Mouse (Mus musculus) neural tube, embryonic 11.5 days (tissue): ENCODE results near the gene Nob1. TPM values are rescaled to one million over a fixed set of nuclear protein-coding genes. Genes with fewer than 3 reads are reported as not detected.

ENCODE experiments used
- ATAC-seq: fragments of 200-750 bp; cut with Nextera tagmentation; 2 replicates; pipeline ENCODE4 v1.8.0; 2017; ENCODE audit warnings: moderate number of reproducible peaks, mild to moderate bottlenecking, moderate TSS enrichment, moderate library complexity; ENCODE audit not compliant: insufficient read depth, low FRiP score, low TSS enrichment
- DNase-seq: peaks from one replicate; pipeline ENCODE4 v3.0.0-alpha.2; 2015; ENCODE audit warnings: low spot score
- H3K27ac ChIP-seq: fragments of 300-500 bp; sonication (generic); 2 replicates; pipeline ENCODE4 v1.5.1; 2014; ENCODE audit warnings: low read depth, mild to moderate bottlenecking, low read length
- H3K27me3 ChIP-seq: fragments of 300-500 bp; sonication (generic); 2 replicates; pipeline ENCODE4 v1.6.1; 2014; ENCODE audit warnings: mild to moderate bottlenecking, low read length, mixed read lengths; ENCODE audit not compliant: control insufficient read depth, insufficient read depth
- H3K36me3 ChIP-seq: fragments of 300-500 bp; sonication (generic); 2 replicates; pipeline ENCODE4 v1.6.1; 2014; ENCODE audit warnings: mild to moderate bottlenecking, low read length, moderate library complexity, mixed read lengths; ENCODE audit not compliant: control insufficient read depth, insufficient read depth
- H3K4me1 ChIP-seq: fragments of 300-500 bp; sonication (generic); 2 replicates; pipeline ENCODE4 v1.6.1; 2014; ENCODE audit warnings: low read length, mixed read lengths; ENCODE audit not compliant: control insufficient read depth, insufficient read depth
- H3K4me2 ChIP-seq: fragments of 300-500 bp; sonication (generic); 2 replicates; pipeline ENCODE4 v1.6.1; 2014; ENCODE audit warnings: low read depth, mild to moderate bottlenecking, moderate library complexity
- H3K4me3 ChIP-seq: fragments of 300-500 bp; sonication (generic); 2 replicates; pipeline ENCODE4 v1.5.1; 2014; ENCODE audit warnings: low read depth, low read length
- H3K9ac ChIP-seq: fragments of 300-500 bp; sonication (generic); 2 replicates; pipeline ENCODE4 v1.6.1; 2014; ENCODE audit warnings: mild to moderate bottlenecking, low read length
- H3K9me3 ChIP-seq: fragments of 300-500 bp; sonication (generic); 2 replicates; pipeline ENCODE4 v1.6.1; 2016; ENCODE audit warnings: low read length; ENCODE audit not compliant: control insufficient read depth
- WGBS: fragments of 180-500 bp; shearing (Covaris S2); extraction: QIAGEN DNeasy Blood & Tissue Kit; methylation state at CpG from one replicate; pipeline ENCODE4 v1.1.7; 2014; 5-methylcytosine and 5-hydroxymethylcytosine counted together
- polyA plus RNA-seq: library from polyadenylated mRNA; unstranded; fragments of >200 nt; fragmentation: Nextera tagmentation; extraction: Ambion mirVana; gene quantifications from 2 replicates; pipeline ENCODE4 v1.2.1, GENCODE M21; 2014

The Nob1 gene
- polyA plus RNA-seq, 1 experiment from 2014 or later: 70.3 TPM

DNA sequence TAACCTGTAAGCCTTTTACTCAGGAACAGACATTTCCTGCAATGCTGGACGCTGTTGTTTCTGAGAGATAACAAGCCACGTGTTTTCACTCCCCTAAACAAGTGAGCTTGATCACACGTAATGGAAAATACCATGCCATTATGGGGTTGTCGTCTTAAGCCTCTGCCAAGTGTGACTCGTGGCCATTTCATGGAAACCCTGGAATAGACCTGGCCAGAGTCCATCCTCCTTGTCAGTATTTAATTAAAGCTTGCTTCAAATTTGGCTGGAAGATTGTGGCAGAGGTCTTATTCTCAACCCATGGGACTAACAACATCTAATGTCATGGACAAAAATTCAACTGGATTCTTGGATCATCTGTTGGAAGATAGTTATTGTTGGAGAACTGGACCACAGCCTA is 38.7 kb downstream of the Nob1 start:
- Histone ChIP-seq H3K27me3 (no peaks in the 10 kb centered on the region), H3K4me3 (no peak overlapping the region), H3K9me3 (no peaks in the 10 kb centered on the region), H3K27ac (no peak overlapping the region), H3K4me1 (no peaks in the 10 kb centered on the region), H3K36me3 (no peaks in the 10 kb centered on the region), H3K9ac (no peak overlapping the region), H3K4me2 (no peak overlapping the region)
- ATAC-seq (no peak), DNase-seq (no peak)
- 67% methylated on average over 5 of the region's 5 CpGs for WGBS

DNA sequence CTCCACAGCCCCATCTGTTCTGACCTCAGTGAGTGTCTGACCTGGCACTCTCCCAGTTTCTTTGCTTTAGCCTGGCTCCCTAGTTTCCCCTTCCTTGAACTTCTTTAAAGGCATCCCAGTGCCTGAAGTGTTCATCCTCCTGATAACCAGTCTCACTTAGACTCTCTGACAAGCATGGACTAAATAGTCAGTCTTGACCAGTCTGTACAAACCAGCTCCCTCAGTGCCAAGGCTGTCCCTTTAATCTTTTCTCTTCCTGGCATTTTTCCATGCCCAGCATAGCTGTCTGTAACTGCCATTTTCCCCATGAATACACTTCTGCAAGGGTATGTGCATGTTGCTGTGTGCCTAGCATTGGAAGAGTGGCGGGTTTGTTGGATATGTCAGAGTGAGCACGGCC is 39.8 kb downstream of the Nob1 start:
- no peaks in the 10 kb centered on the region for H3K36me3 ChIP-seq
- H3K9me3 ChIP-seq: no peaks in the 10 kb centered on the region
- DNase-seq: no peak
- no peaks in the 10 kb centered on the region for H3K4me1 ChIP-seq
- H3K27me3 ChIP-seq: no peaks in the 10 kb centered on the region
- WGBS: 87% methylated on average over 2 of the region's 2 CpGs
- H3K4me3 ChIP-seq: no peak overlapping the region
- no peak overlapping the region for H3K27ac ChIP-seq
- H3K9ac ChIP-seq: no peak overlapping the region
- no peak for ATAC-seq
- H3K4me2 ChIP-seq: no peak overlapping the region

DNA sequence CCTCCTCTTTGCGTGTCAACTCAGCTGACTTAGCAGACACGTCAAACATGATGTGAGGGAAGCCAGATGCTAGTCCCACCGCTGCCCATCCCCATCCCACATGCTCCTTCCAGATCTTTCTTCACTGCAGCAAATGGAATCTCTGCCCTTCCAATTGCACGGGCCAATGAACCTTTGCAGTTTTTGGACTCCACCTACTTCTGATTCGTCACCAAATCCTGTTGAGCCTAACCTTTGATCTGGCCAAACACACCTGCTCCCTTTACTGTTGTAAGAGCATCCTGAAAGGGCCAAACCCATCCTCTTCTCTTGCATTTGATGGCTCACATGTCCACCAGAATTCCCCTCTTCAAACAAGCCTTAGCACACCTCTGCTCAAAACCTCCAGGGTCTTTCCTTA is 40.2 kb downstream of the Nob1 start:
- Histone ChIP-seq H3K27ac (no peak overlapping the region), H3K36me3 (no peaks in the 10 kb centered on the region), H3K9me3 (no peaks in the 10 kb centered on the region), H3K4me3 (no peak overlapping the region), H3K4me1 (no peaks in the 10 kb centered on the region), H3K27me3 (no peaks in the 10 kb centered on the region), H3K9ac (no peak overlapping the region), H3K4me2 (no peak overlapping the region)
- DNase-seq: no peak
- WGBS: 71% methylated on average over 5 of the region's 5 CpGs
- no peak for ATAC-seq

DNA sequence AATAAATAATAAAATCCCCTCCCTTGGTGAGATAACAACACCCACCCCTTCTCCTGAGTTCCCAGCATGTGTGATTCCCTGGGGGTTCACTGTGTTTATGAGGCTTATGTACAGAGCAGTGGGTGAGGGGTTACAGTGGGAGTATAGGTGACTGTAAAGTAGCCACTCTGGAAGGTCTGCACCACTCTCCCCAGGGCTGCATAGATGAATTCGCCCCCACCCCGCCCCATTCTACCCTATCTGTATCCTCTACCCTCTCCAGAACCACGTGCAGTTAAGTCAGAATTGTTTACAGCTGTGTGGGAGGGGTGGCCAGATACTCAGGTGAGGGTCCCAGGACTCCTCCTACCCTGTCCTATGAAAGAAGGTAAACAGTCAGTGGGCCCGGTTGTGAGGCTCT is 42.0 kb downstream of the Nob1 start:
- no peak overlapping the region for H3K4me2 ChIP-seq
- WGBS: 76% methylated on average over 4 of the region's 4 CpGs
- no peak for DNase-seq
- no peaks in the 10 kb centered on the region for H3K27me3 ChIP-seq
- no peaks in the 10 kb centered on the region for H3K36me3 ChIP-seq
- no peaks in the 10 kb centered on the region for H3K9me3 ChIP-seq
- no peak overlapping the region for H3K4me3 ChIP-seq
- H3K9ac ChIP-seq: no peak overlapping the region
- ATAC-seq: no peak
- no peaks in the 10 kb centered on the region for H3K4me1 ChIP-seq
- H3K27ac ChIP-seq: no peak overlapping the region

DNA sequence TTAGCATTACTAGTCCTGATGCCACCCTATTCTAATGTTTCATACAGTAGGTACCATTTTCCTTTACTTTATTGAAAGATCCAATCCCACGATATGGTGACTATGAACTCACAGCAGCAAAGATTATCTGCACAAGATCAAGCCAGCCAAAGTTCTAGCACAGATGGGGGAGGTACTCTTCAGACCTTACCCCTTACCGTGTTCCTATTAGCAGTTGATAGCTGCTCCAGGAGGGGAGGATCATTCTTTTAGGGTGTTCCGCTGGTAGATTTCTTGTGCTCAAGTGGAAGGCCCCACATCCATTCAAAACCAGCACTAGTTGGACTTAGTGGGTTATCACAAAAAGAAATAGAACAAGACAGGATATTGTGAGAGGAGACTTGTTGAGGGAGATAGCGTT is 43.2 kb downstream of the Nob1 start:
- Histone ChIP-seq H3K4me2 (no peak overlapping the region), H3K27ac (no peak overlapping the region), H3K4me1 (no peaks in the 10 kb centered on the region), H3K27me3 (no peaks in the 10 kb centered on the region), H3K9me3 (no peaks in the 10 kb centered on the region), H3K36me3 (no peaks in the 10 kb centered on the region), H3K9ac (no peak overlapping the region), H3K4me3 (no peak overlapping the region)
- no peak for ATAC-seq
- 93% methylated on average over 4 of the region's 4 CpGs for WGBS
- no peak for DNase-seq

DNA sequence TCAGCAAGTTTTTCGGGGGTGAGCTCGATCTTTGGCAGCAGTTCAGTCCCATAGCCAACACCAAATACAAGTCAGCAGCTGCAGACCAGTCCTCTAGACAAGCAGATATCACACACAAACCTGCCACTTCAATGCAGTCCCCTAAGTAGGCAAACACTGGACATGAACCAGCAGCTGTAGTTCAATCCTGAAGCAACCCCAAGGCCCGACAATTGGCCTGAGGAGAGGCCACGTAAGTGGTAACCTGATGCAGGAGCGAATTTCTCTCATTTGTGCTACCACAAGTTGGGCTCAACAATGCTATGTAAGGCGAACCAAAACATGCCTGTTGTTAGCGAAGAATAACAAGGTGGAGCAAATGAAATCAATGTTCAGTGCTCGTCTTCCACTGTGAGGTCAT is 44.1 kb downstream of the Nob1 start:
- Histone ChIP-seq H3K9me3 (no peaks in the 10 kb centered on the region), H3K27ac (no peak overlapping the region), H3K27me3 (no peaks in the 10 kb centered on the region), H3K4me3 (no peak overlapping the region), H3K4me2 (no peak overlapping the region), H3K36me3 (no peaks in the 10 kb centered on the region), H3K4me1 (no peaks in the 10 kb centered on the region), H3K9ac (no peak overlapping the region)
- WGBS: 94% methylated on average over 8 of the region's 8 CpGs
- DNase-seq (no peak), ATAC-seq (no peak)

DNA sequence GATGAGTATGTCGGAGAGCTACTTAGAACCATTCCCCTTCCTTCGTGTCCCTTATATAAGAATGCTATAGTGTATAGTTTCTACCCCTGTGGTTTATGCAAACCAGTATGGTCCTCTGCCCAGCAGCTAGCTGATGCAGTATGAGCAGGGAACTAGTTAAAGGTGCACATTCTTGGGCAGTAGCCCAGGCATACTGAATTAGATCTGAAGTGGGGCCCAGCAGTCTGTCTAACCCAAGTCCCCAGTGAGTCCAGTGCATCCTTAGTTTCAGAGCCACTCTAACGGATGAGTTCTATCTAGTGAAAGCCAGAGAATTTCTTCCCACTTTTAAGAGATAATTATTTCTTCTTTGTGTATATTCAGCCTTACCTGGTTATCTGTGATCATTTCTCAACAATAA is 47.5 kb downstream of the Nob1 start:
- Histone ChIP-seq H3K36me3 (no peaks in the 10 kb centered on the region), H3K4me2 (no peak overlapping the region), H3K4me1 (no peaks in the 10 kb centered on the region), H3K9me3 (no peaks in the 10 kb centered on the region), H3K27ac (no peak overlapping the region), H3K9ac (no peak overlapping the region), H3K4me3 (no peak overlapping the region), H3K27me3 (no peaks in the 10 kb centered on the region)
- DNase-seq (no peak), ATAC-seq (no peak)
- 93% methylated on average over 3 of the region's 3 CpGs for WGBS

DNA sequence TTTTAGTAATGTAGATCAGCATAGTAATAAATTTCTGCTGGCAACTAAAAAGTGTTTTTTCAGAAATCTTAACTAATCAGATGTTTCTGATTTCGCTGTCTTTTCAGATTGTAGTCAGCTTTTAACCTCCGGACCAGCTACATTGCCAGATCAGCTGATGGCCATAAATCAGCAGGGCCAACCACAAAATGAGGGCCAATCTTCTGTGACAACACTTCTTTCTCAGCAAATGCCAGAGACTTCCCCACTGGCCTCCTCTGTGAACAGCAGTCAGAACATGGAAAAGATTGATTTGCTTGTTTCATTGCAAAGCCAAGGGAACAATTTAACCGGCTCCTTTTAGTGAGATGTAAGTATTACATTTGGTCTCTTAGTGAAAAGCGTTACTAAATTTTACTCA is 54.5 kb downstream of the Nob1 start:
- Histone ChIP-seq H3K27me3 (no peaks in the 10 kb centered on the region), H3K4me1 (no peaks in the 10 kb centered on the region), H3K9ac (no peak overlapping the region), H3K9me3 (no peaks in the 10 kb centered on the region), H3K4me3 (no peak overlapping the region), H3K4me2 (no peak overlapping the region), H3K36me3 (peaks cover 13% of the 10 kb centered on the region), H3K27ac (no peak overlapping the region)
- 80% methylated on average over 4 of the region's 4 CpGs for WGBS
- no peak for ATAC-seq
- no peak for DNase-seq
